Mouse (Mus musculus): ENCODE results near the gene Arhgap23. TPM values are rescaled to one million over a fixed set of nuclear protein-coding genes. Genes with fewer than 3 reads are reported as not detected.

Gene Arhgap23
- polyA plus RNA-seq, 1 experiment from 2014 or later, result 2.8 TPM

- WGBS, result 88% methylated on average over 4 of the region's 4 CpGs
- peaks cover 39% of the 10 kb centered on the region for H3K27me3 ChIP-seq (ENCODE audit: control insufficient read depth, insufficient read depth, low read length)
Measured at GRCm38 (mm10) chr11:97497543-97497942, 82.2 kb downstream of the Arhgap23 start.

GRCm38 (mm10) chr11:97499865-97500719 lies 84.8 kb downstream of the Arhgap23 start, which contains the start of gene 4933428G20Rik:
Gene 4933428G20Rik, minus strand, starts transcription at chr11:97500340.
- Histone ChIP-seq H3K4me3 (ENCODE audit: low read depth, low read length) (peak within 1 kb of the TSS; percentile 41), H3K27me3 (ENCODE audit: control insufficient read depth, insufficient read depth, low read length) (peaks cover 44% of the 10 kb centered on the region), H3K36me3 (ENCODE audit: control insufficient read depth, insufficient read depth, low read length) (no peaks in the 10 kb centered on the region), H3K4me1 (ENCODE audit: control insufficient read depth, insufficient read depth, low read length) (peaks cover 12% of the 10 kb centered on the region), H3K4me2 (peak within 1 kb of the TSS; percentile 69), H3K9me3 (ENCODE audit: control insufficient read depth, low read length) (no peaks in the 10 kb centered on the region), H3K27ac (ENCODE audit: low read depth, low read length) (no peak within 1 kb of the TSS), H3K9ac (ENCODE audit: low read length) (peak within 1 kb of the TSS; percentile 45; the same call in 1 of the 2 replicates)
- peak; percentile 30; the same call in 1 of the 2 replicates for ATAC-seq (ENCODE audit: low FRiP score)
- DNase-seq (ENCODE audit: low spot score, missing footprints), result peak; percentile 94
- 6% methylated on average over 73 of the region's 88 CpGs for WGBS

More at GRCm38 (mm10) chr11:97497543-97497942, 82.2 kb downstream of the Arhgap23 start:
- Histone ChIP-seq H3K9me3 (ENCODE audit: control insufficient read depth, low read length) (no peaks in the 10 kb centered on the region), H3K27ac (ENCODE audit: low read depth, low read length) (no peak overlapping the region), H3K9ac (ENCODE audit: low read length) (no peak overlapping the region), H3K4me1 (ENCODE audit: control insufficient read depth, insufficient read depth, low read length) (peaks cover 12% of the 10 kb centered on the region), H3K4me2 (no peak overlapping the region), H3K36me3 (ENCODE audit: control insufficient read depth, insufficient read depth, low read length) (no peaks in the 10 kb centered on the region), H3K4me3 (ENCODE audit: low read depth, low read length) (no peak overlapping the region)
- no peak for DNase-seq (ENCODE audit: low spot score, missing footprints)
- ATAC-seq (ENCODE audit: low FRiP score), result no peak

GRCm38 (mm10) chr11:97500720-97501448 lies 85.6 kb downstream of the Arhgap23 start:
- Histone ChIP-seq H3K4me2 (peak overlapping the region; percentile 69), H3K4me3 (ENCODE audit: low read depth, low read length) (peak overlapping the region; percentile 41), H3K4me1 (ENCODE audit: control insufficient read depth, insufficient read depth, low read length) (peaks cover 12% of the 10 kb centered on the region), H3K9me3 (ENCODE audit: control insufficient read depth, low read length) (no peaks in the 10 kb centered on the region), H3K36me3 (ENCODE audit: control insufficient read depth, insufficient read depth, low read length) (no peaks in the 10 kb centered on the region), H3K9ac (ENCODE audit: low read length) (peak overlapping the region; percentile 45; the same call in 1 of the 2 replicates), H3K27ac (ENCODE audit: low read depth, low read length) (no peak overlapping the region), H3K27me3 (ENCODE audit: control insufficient read depth, insufficient read depth, low read length) (peaks cover 44% of the 10 kb centered on the region)
- ATAC-seq (ENCODE audit: low FRiP score) (peak; percentile 46), DNase-seq (ENCODE audit: low spot score, missing footprints) (peak; percentile 91)
- WGBS, result 10% methylated on average over 51 of the region's 51 CpGs

GRCm38 (mm10) chr11:97502383-97502782 lies 87.0 kb downstream of the Arhgap23 start:
- Histone ChIP-seq H3K4me1 (ENCODE audit: control insufficient read depth, insufficient read depth, low read length) (peaks cover 12% of the 10 kb centered on the region), H3K27ac (ENCODE audit: low read depth, low read length) (no peak overlapping the region), H3K4me2 (no peak overlapping the region), H3K4me3 (ENCODE audit: low read depth, low read length) (no peak overlapping the region), H3K27me3 (ENCODE audit: control insufficient read depth, insufficient read depth, low read length) (peaks cover 44% of the 10 kb centered on the region), H3K9me3 (ENCODE audit: control insufficient read depth, low read length) (no peaks in the 10 kb centered on the region), H3K36me3 (ENCODE audit: control insufficient read depth, insufficient read depth, low read length) (no peaks in the 10 kb centered on the region), H3K9ac (ENCODE audit: low read length) (no peak overlapping the region)
- no peak for DNase-seq (ENCODE audit: low spot score, missing footprints)
- ATAC-seq (ENCODE audit: low FRiP score), result no peak
- 40% methylated on average over 9 of the region's 9 CpGs for WGBS

- Histone ChIP-seq H3K9me3 (ENCODE audit: control insufficient read depth, low read length) (no peaks in the 10 kb centered on the region), H3K4me3 (ENCODE audit: low read depth, low read length) (no peak overlapping the region), H3K9ac (ENCODE audit: low read length) (no peak overlapping the region), H3K4me1 (ENCODE audit: control insufficient read depth, insufficient read depth, low read length) (peaks cover 12% of the 10 kb centered on the region), H3K36me3 (ENCODE audit: control insufficient read depth, insufficient read depth, low read length) (no peaks in the 10 kb centered on the region), H3K4me2 (no peak overlapping the region), H3K27ac (ENCODE audit: low read depth, low read length) (no peak overlapping the region), H3K27me3 (ENCODE audit: control insufficient read depth, insufficient read depth, low read length) (peaks cover 44% of the 10 kb centered on the region)
- DNase-seq (ENCODE audit: low spot score, missing footprints) (no peak), ATAC-seq (ENCODE audit: low FRiP score) (no peak)
- 82% methylated on average over 4 of the region's 4 CpGs for WGBS
Measured at GRCm38 (mm10) chr11:97502846-97503245, 87.5 kb downstream of the Arhgap23 start.

GRCm38 (mm10) chr11:97505784-97506183 lies 90.5 kb downstream of the Arhgap23 start:
- Histone ChIP-seq H3K27ac (ENCODE audit: low read depth, low read length) (no peak overlapping the region), H3K4me1 (ENCODE audit: control insufficient read depth, insufficient read depth, low read length) (peaks cover 3% of the 10 kb centered on the region), H3K27me3 (ENCODE audit: control insufficient read depth, insufficient read depth, low read length) (peaks cover 19% of the 10 kb centered on the region), H3K4me2 (no peak overlapping the region), H3K9ac (ENCODE audit: low read length) (no peak overlapping the region), H3K36me3 (ENCODE audit: control insufficient read depth, insufficient read depth, low read length) (no peaks in the 10 kb centered on the region), H3K4me3 (ENCODE audit: low read depth, low read length) (no peak overlapping the region), H3K9me3 (ENCODE audit: control insufficient read depth, low read length) (no peaks in the 10 kb centered on the region)
- no peak for ATAC-seq (ENCODE audit: low FRiP score)
- WGBS, result 92% methylated on average over 4 of the region's 4 CpGs
- no peak for DNase-seq (ENCODE audit: low spot score, missing footprints)

- DNase-seq (ENCODE audit: low spot score, missing footprints) (no peak), ATAC-seq (ENCODE audit: low FRiP score) (no peak)
- Histone ChIP-seq H3K4me2 (no peak overlapping the region), H3K9me3 (ENCODE audit: control insufficient read depth, low read length) (no peaks in the 10 kb centered on the region), H3K27me3 (ENCODE audit: control insufficient read depth, insufficient read depth, low read length) (peaks cover 14% of the 10 kb centered on the region), H3K4me1 (ENCODE audit: control insufficient read depth, insufficient read depth, low read length) (0 out of 2 replicates have a peak, but pooled peaks cover 2% of the 10 kb centered on the region), H3K27ac (ENCODE audit: low read depth, low read length) (no peak overlapping the region), H3K9ac (ENCODE audit: low read length) (no peak overlapping the region), H3K36me3 (ENCODE audit: control insufficient read depth, insufficient read depth, low read length) (no peaks in the 10 kb centered on the region), H3K4me3 (ENCODE audit: low read depth, low read length) (no peak overlapping the region)
- WGBS, result 59% methylated on average over 8 of the region's 8 CpGs
Measured at GRCm38 (mm10) chr11:97506331-97506730, 91.0 kb downstream of the Arhgap23 start.

- ATAC-seq (ENCODE audit: low FRiP score) (no peak), DNase-seq (ENCODE audit: low spot score, missing footprints) (no peak)
- no peaks in the 10 kb centered on the region for H3K27me3 ChIP-seq (ENCODE audit: control insufficient read depth, insufficient read depth, low read length)
- 0 out of 2 replicates have a peak, but pooled peaks cover 7% of the 10 kb centered on the region for H3K4me1 ChIP-seq (ENCODE audit: control insufficient read depth, insufficient read depth, low read length)
- no peak overlapping the region for H3K4me2 ChIP-seq
- no peak overlapping the region for H3K4me3 ChIP-seq (ENCODE audit: low read depth, low read length)
- no peaks in the 10 kb centered on the region for H3K36me3 ChIP-seq (ENCODE audit: control insufficient read depth, insufficient read depth, low read length)
- H3K9ac ChIP-seq (ENCODE audit: low read length), result no peak overlapping the region
- no peak overlapping the region for H3K27ac ChIP-seq (ENCODE audit: low read depth, low read length)
- no peaks in the 10 kb centered on the region for H3K9me3 ChIP-seq (ENCODE audit: control insufficient read depth, low read length)
- 84% methylated on average over 3 of the region's 3 CpGs for WGBS
Measured at GRCm38 (mm10) chr11:97508198-97508597, 92.9 kb downstream of the Arhgap23 start.

GRCm38 (mm10) chr11:97509058-97509457 lies 93.7 kb downstream of the Arhgap23 start:
- Histone ChIP-seq H3K4me2 (no peak overlapping the region), H3K27me3 (ENCODE audit: control insufficient read depth, insufficient read depth, low read length) (no peaks in the 10 kb centered on the region), H3K27ac (ENCODE audit: low read depth, low read length) (no peak overlapping the region), H3K9ac (ENCODE audit: low read length) (no peak overlapping the region), H3K4me1 (ENCODE audit: control insufficient read depth, insufficient read depth, low read length) (0 out of 2 replicates have a peak, but pooled peaks cover 7% of the 10 kb centered on the region), H3K9me3 (ENCODE audit: control insufficient read depth, low read length) (no peaks in the 10 kb centered on the region), H3K36me3 (ENCODE audit: control insufficient read depth, insufficient read depth, low read length) (no peaks in the 10 kb centered on the region), H3K4me3 (ENCODE audit: low read depth, low read length) (no peak overlapping the region)
- 62% methylated on average over 5 of the region's 5 CpGs for WGBS
- ATAC-seq (ENCODE audit: low FRiP score) (no peak), DNase-seq (ENCODE audit: low spot score, missing footprints) (no peak)

Measured in midbrain, embryonic 11.5 days (tissue).